ENCODE assay signal across 24 mouse cellular contexts in genomic region chr14:75751040-75751439, GRCm38 (mm10). TPM values are rescaled to one million over a fixed set of nuclear protein-coding genes. Genes with fewer than 3 reads are reported as not detected.
DNase-seq lines count a peak whose midpoint lies in the region; ATAC-seq lines count a peak whose summit lies in the region.
"Had no signal": no experiment of that assay in that cellular context is flagged by ENCODE, and none has a peak within 500 bp of the region (broad histone marks: within the 10 kb centered on the region; RNA-seq: fewer than 3 reads in every experiment).

No protein-coding gene starts in this region.

- intact Hi-C loops in left cerebral cortex, postnatal 4 days (cut with DNase I): no loop called here

- no peak overlapping the region for H3K27ac ChIP-seq in hindbrain, embryonic 13.5 days
- no peak overlapping the region for H3K27ac ChIP-seq in hindbrain, embryonic 12.5 days
- no peak overlapping the region for H3K27ac ChIP-seq in heart, embryonic 11.5 days (ENCODE audit: low read depth, low read length)
- H3K27ac ChIP-seq: embryonic facial prominence, embryonic 15.5 days; heart, embryonic 13.5 days; hindbrain, embryonic 14.5 days; kidney, postnatal 0 days had no signal

- peak; percentile 28 for DNase-seq in MEL-GATA-1-ER (ENCODE audit: extremely low read depth, low read depth)
- DNase-seq in left cerebral cortex, postnatal 4 days: no peak
- DNase-seq in right cerebral cortex, adult 18-20 months: no peak
- DNase-seq: adrenal gland, postnatal 36 days; cerebellum, adult 11 months; cerebellum, postnatal 25 days; embryo, embryonic 11 days; gastrocnemius, postnatal 10 days; heart, postnatal 14 days; kidney, adult 18-20 months; layer of hippocampus, adult 9-11 months; lung, embryonic 14.5 days; lung, postnatal 4 days had no signal

- H3K36me3 ChIP-seq in hindbrain, embryonic 13.5 days: peaks cover 10% of the 10 kb centered on the region
- peaks cover 10% of the 10 kb centered on the region for H3K36me3 ChIP-seq in hindbrain, embryonic 12.5 days
- H3K36me3 ChIP-seq in heart, embryonic 11.5 days (ENCODE audit: control insufficient read depth, insufficient read depth, low read length): 0 out of 2 replicates have a peak, but pooled peaks cover 6% of the 10 kb centered on the region

- no peaks in the 10 kb centered on the region for H3K9me3 ChIP-seq in hindbrain, embryonic 13.5 days
- no peaks in the 10 kb centered on the region for H3K9me3 ChIP-seq in hindbrain, embryonic 12.5 days (replicated peaks)
- H3K9me3 ChIP-seq in heart, embryonic 11.5 days (replicated peaks; ENCODE audit: control insufficient read depth, low read length): no peaks in the 10 kb centered on the region
- H3K9me3 ChIP-seq: embryonic facial prominence, embryonic 15.5 days; heart, embryonic 13.5 days had no signal

- no peak for ATAC-seq in hindbrain, embryonic 13.5 days (ENCODE audit: low FRiP score)
- no peak for ATAC-seq in hindbrain, embryonic 12.5 days (ENCODE audit: low FRiP score)
- peak; percentile 62 for ATAC-seq in erythroid progenitor cell, adult 5-6 weeks (replicated peaks; ENCODE audit: low FRiP score, poor library complexity, severe bottlenecking)
- ATAC-seq in megakaryocyte, adult 5-6 weeks (ENCODE audit: poor library complexity, severe bottlenecking): peak; percentile 43
- ATAC-seq in heart, embryonic 11.5 days (replicated peaks; ENCODE audit: insufficient number of reproducible peaks, low FRiP score, low TSS enrichment): no peak
- ATAC-seq: inflammation-experienced regulatory T-cells, adult 6 months had no signal

- no peak overlapping the region for H3K4me3 ChIP-seq in hindbrain, embryonic 13.5 days
- H3K4me3 ChIP-seq in hindbrain, embryonic 12.5 days: no peak overlapping the region
- H3K4me3 ChIP-seq in heart, embryonic 11.5 days (ENCODE audit: low read depth, low read length): no peak overlapping the region
- H3K4me3 ChIP-seq: embryonic facial prominence, embryonic 15.5 days; heart, embryonic 13.5 days had no signal

- peaks cover 30% of the 10 kb centered on the region for H3K4me1 ChIP-seq in hindbrain, embryonic 13.5 days (replicated peaks)
- H3K4me1 ChIP-seq in hindbrain, embryonic 12.5 days: peaks cover 26% of the 10 kb centered on the region
- H3K4me1 ChIP-seq in heart, embryonic 11.5 days (ENCODE audit: control insufficient read depth, insufficient read depth, low read length): peaks cover 19% of the 10 kb centered on the region

- H3K4me2 ChIP-seq in hindbrain, embryonic 13.5 days: no peak overlapping the region
- no peak overlapping the region for H3K4me2 ChIP-seq in hindbrain, embryonic 12.5 days (replicated peaks)
- H3K4me2 ChIP-seq in heart, embryonic 11.5 days: no peak overlapping the region
- H3K4me2 ChIP-seq: embryonic facial prominence, embryonic 15.5 days; heart, embryonic 13.5 days; hindbrain, embryonic 14.5 days; lung, embryonic 14.5 days; midbrain, embryonic 11.5 days had no signal

- 0 out of 2 replicates have a peak overlapping the region, but pooled peaks have one; percentile 24 for H3K9ac ChIP-seq in hindbrain, embryonic 13.5 days
- H3K9ac ChIP-seq in hindbrain, embryonic 12.5 days: no peak overlapping the region
- no peak overlapping the region for H3K9ac ChIP-seq in heart, embryonic 11.5 days (ENCODE audit: low read depth, low read length)
- H3K9ac ChIP-seq: embryonic facial prominence, embryonic 15.5 days; heart, embryonic 13.5 days; hindbrain, embryonic 14.5 days; lung, embryonic 14.5 days had no signal

- WGBS in hindbrain, embryonic 13.5 days: 76% methylated on average over 4 of the region's 4 CpGs
- 87% methylated on average over 4 of the region's 4 CpGs for WGBS in hindbrain, embryonic 12.5 days
- 76% methylated on average over 4 of the region's 4 CpGs for WGBS in heart, embryonic 11.5 days (ENCODE audit: insufficient replicate concordance)

- H3K27me3 ChIP-seq in hindbrain, embryonic 13.5 days: no peaks in the 10 kb centered on the region
- no peaks in the 10 kb centered on the region for H3K27me3 ChIP-seq in hindbrain, embryonic 12.5 days
- H3K27me3 ChIP-seq in heart, embryonic 11.5 days (ENCODE audit: control insufficient read depth, insufficient read depth, low read length): no peaks in the 10 kb centered on the region
- H3K27me3 ChIP-seq: embryonic facial prominence, embryonic 15.5 days had no signal

RNA-seq across cellular contexts. Expression of gene Cog3, which starts 3.3 kb away (rescaled TPM):
- polyA plus RNA-seq in hindbrain, embryonic 13.5 days (2015; fragmentation: Nextera tagmentation; extraction: Ambion mirVana): 18.6 and 19.2 TPM in 2 replicates
- polyA plus RNA-seq in hindbrain, embryonic 12.5 days (2016; fragmentation: Nextera tagmentation; extraction: Ambion mirVana): 23.9 and 24.8 TPM in 2 replicates
- total RNA-seq in erythroid progenitor cell, adult 5-6 weeks (2015; ENCODE audit: low replicate concordance): 10.8 and 18.9 TPM in 2 replicates
- total RNA-seq in erythroid progenitor cell, adult 5-6 weeks (2017; ENCODE audit: low replicate concordance): 9.5 and 16.9 TPM in 2 replicates
- 21.2 and 22.8 TPM in 2 replicates for total RNA-seq in megakaryocyte, adult 5-6 weeks (2015)
- total RNA-seq in megakaryocyte, adult 5-6 weeks (2017): 24.1 and 24.5 TPM in 2 replicates
- total RNA-seq in left cerebral cortex, postnatal 4 days (2021): 10 to 100 TPM; 24.3 to 24.5 TPM
- polyA plus RNA-seq in heart, embryonic 11.5 days (2014; fragmentation: Nextera tagmentation; extraction: Ambion mirVana): 14.7 and 18.0 TPM in 2 replicates

RNA-seq across cellular contexts. Expression of gene Slc25a30, which starts 35.8 kb away (rescaled TPM):
- 11.4 and 12.2 TPM in 2 replicates for polyA plus RNA-seq in hindbrain, embryonic 13.5 days (2015; fragmentation: Nextera tagmentation; extraction: Ambion mirVana)
- polyA plus RNA-seq in hindbrain, embryonic 12.5 days (2016; fragmentation: Nextera tagmentation; extraction: Ambion mirVana): 7.8 and 9.3 TPM in 2 replicates
- total RNA-seq in erythroid progenitor cell, adult 5-6 weeks (2015; ENCODE audit: low replicate concordance): 15.1 and 18.0 TPM in 2 replicates
- total RNA-seq in erythroid progenitor cell, adult 5-6 weeks (2017; ENCODE audit: low replicate concordance): 6.3 and 15.4 TPM in 2 replicates
- total RNA-seq in megakaryocyte, adult 5-6 weeks (2015): 19.8 and 21.6 TPM in 2 replicates
- 13.0 and 19.9 TPM in 2 replicates for total RNA-seq in megakaryocyte, adult 5-6 weeks (2017)
- total RNA-seq in left cerebral cortex, postnatal 4 days (2021): 10 to 100 TPM; 19.4 to 23.9 TPM
- polyA plus RNA-seq in heart, embryonic 11.5 days (2014; fragmentation: Nextera tagmentation; extraction: Ambion mirVana): 5.8 and 7.2 TPM in 2 replicates

Comparison
In these comparisons a context has a peak if more than half of its experiments do, and no peak if none do; other contexts are left out.
1. ATAC-seq: peak in erythroid progenitor cell, adult 5-6 weeks (single experiment) and megakaryocyte, adult 5-6 weeks (single experiment); none in hindbrain, embryonic 13.5 days (single experiment), hindbrain, embryonic 12.5 days (single experiment) and heart, embryonic 11.5 days (single experiment).